14 mouse cellular contexts compared by ENCODE assay signal in the genomic region with DNA sequence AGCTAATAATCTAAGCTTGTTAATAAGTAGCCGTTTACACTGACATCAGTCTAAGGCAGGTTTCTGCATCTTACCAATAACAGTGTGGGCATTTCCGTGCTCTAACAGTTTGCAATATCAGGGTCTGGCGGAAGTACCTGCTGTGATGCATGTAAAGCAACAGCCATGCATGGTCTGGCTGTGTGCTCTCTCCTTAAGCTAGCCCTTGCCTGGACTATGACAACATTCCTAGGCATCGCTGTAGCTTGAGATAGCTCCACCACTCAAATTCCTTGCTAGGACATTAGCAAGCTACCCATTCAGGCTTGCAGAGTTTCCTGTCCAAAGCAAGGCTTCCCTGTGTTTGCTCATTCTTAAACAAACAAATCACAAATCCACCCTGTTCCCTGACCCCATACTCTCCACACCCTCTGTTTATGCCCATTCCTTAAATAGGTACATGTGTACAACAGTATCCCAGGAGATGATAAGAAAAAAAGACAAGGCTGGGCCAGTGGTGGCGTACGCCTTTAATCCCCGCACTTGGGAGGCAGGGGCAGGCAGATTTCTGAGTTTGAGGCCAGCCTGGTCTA.
DNase-seq lines count a peak whose midpoint lies in the region; ATAC-seq and TF ChIP-seq lines count a peak whose summit lies in the region.
"Had no signal": no experiment of that assay in that cellular context is flagged by ENCODE, and none has a peak within 500 bp of the region (broad histone marks: within the 10 kb centered on the region; RNA-seq: fewer than 3 reads in every experiment).

No protein-coding gene starts in this region.

- no peaks in the 10 kb centered on the region for H3K9me3 ChIP-seq in heart, embryonic 12.5 days (replicated peaks)
- no peaks in the 10 kb centered on the region for H3K9me3 ChIP-seq in liver, embryonic 14.5 days (ENCODE audit: control insufficient read depth, low read length)
- H3K9me3 ChIP-seq in neural tube, embryonic 15.5 days (replicated peaks), result no peaks in the 10 kb centered on the region
- H3K9me3 ChIP-seq: embryonic facial prominence, embryonic 10.5 days; G1E; heart, embryonic 13.5 days had no signal

- intact Hi-C loops in heart, postnatal 10 days (cut with DNase I), result loop anchor here (5.0 kb wide), 3 partner anchors 85 to 410 kb away; no protein-coding TSS in a partner anchor
- intact Hi-C loops in left cerebral cortex, adult 2 months (cut with DNase I), result loop anchor here (2.0 to 10.0 kb wide), 5 partner anchors 70 to 410 kb away; a partner anchor contains a TSS

- no peak overlapping the region for H3K4me3 ChIP-seq in heart, embryonic 12.5 days
- H3K4me3 ChIP-seq in left cerebral cortex, adult 2 months, result no peak overlapping the region
- H3K4me3 ChIP-seq in liver, embryonic 14.5 days (ENCODE audit: insufficient read depth in 1 of 2, low read depth in 2 of 2, low read length in 2 of 2), result no peak overlapping the region
- no peak overlapping the region for H3K4me3 ChIP-seq in neural tube, embryonic 15.5 days (replicated peaks)
- H3K4me3 ChIP-seq: embryonic facial prominence, embryonic 10.5 days; heart, embryonic 13.5 days had no signal

- no peak for TF ChIP-seq CTCF in left cerebral cortex, adult 2 months (IDR thresholded peaks at IDR 0.05)
- TF ChIP-seq CTCF in liver, embryonic 14.5 days (IDR thresholded peaks at IDR 0.05; ENCODE audit: low read depth), result no peak

- H3K9ac ChIP-seq in heart, embryonic 12.5 days, result no peak overlapping the region
- H3K9ac ChIP-seq in liver, embryonic 14.5 days (replicated peaks), result no peak overlapping the region
- H3K9ac ChIP-seq in neural tube, embryonic 15.5 days (replicated peaks), result no peak overlapping the region
- H3K9ac ChIP-seq: heart, embryonic 13.5 days had no signal

- no peak for TF ChIP-seq EP300 in liver, embryonic 14.5 days (IDR thresholded peaks at IDR 0.05; ENCODE audit: low read depth)

- H3K4me1 ChIP-seq in heart, embryonic 12.5 days (replicated peaks), result peaks cover 59% of the 10 kb centered on the region
- H3K4me1 ChIP-seq in liver, embryonic 14.5 days (replicated peaks; ENCODE audit: control insufficient read depth in 2 of 2, insufficient read depth in 2 of 2, low read length in 1 of 2), result peaks cover 0 to 13% of the 10 kb centered on the region in 2 experiments; a peak in 2 of 4 replicates
- peaks cover 33% of the 10 kb centered on the region for H3K4me1 ChIP-seq in neural tube, embryonic 15.5 days

- H3K27me3 ChIP-seq in heart, embryonic 12.5 days (replicated peaks), result no peaks in the 10 kb centered on the region
- no peaks in the 10 kb centered on the region for H3K27me3 ChIP-seq in liver, embryonic 14.5 days (ENCODE audit: control insufficient read depth, insufficient read depth, low read length)
- no peaks in the 10 kb centered on the region for H3K27me3 ChIP-seq in neural tube, embryonic 15.5 days (replicated peaks)
- H3K27me3 ChIP-seq: heart, embryonic 13.5 days had no signal

- 66% methylated on average over 7 of the region's 7 CpGs for WGBS in heart, embryonic 12.5 days
- 66% methylated on average over 7 of the region's 7 CpGs for WGBS in liver, embryonic 14.5 days (ENCODE audit: insufficient replicate concordance)
- 77% methylated on average over 7 of the region's 7 CpGs for WGBS in neural tube, embryonic 15.5 days

- 0 out of 2 replicates have a peak overlapping the region, but pooled peaks have one; percentile 19 for H3K27ac ChIP-seq in heart, embryonic 12.5 days (ENCODE audit: poor library complexity, severe bottlenecking)
- peak overlapping the region; percentile 69 for H3K27ac ChIP-seq in left cerebral cortex, adult 2 months
- H3K27ac ChIP-seq in liver, embryonic 14.5 days, result no peak overlapping the region
- 0 out of 2 replicates have a peak overlapping the region, but pooled peaks have one; percentile 28 for H3K27ac ChIP-seq in neural tube, embryonic 15.5 days (replicated peaks)
- H3K27ac ChIP-seq: embryonic facial prominence, embryonic 10.5 days had no signal

- H3K36me3 ChIP-seq in heart, embryonic 12.5 days, result peaks cover 32% of the 10 kb centered on the region
- H3K36me3 ChIP-seq in liver, embryonic 14.5 days (replicated peaks; ENCODE audit: control insufficient read depth, insufficient read depth, low read depth), result no peaks in the 10 kb centered on the region
- H3K36me3 ChIP-seq in neural tube, embryonic 15.5 days, result peaks cover 39% of the 10 kb centered on the region
- H3K36me3 ChIP-seq: G1E had no signal

- DNase-seq in heart, postnatal 10 days, result no peak
- no peak for DNase-seq in left cerebral cortex, adult 2 months (ENCODE audit: extremely low spot score in 1 of 2, low spot score in 2 of 2)
- DNase-seq in left cerebral cortex, adult 8-10 months (ENCODE audit: low spot score in 2 of 2), result no peak
- peak in 1 of 3 experiments; percentile 9 for DNase-seq in liver, embryonic 14.5 days (ENCODE audit: low read depth in 3 of 3, low spot score in 3 of 3)
- no peak for DNase-seq in thymus, postnatal 10 days (ENCODE audit: low spot score in 2 of 2)
- DNase-seq in right cerebral cortex, postnatal 25 days, result no peak
- DNase-seq: B cell, adult 2 months; cerebellum, adult 9-10 months; thymus, postnatal 36 days had no signal

- no peak overlapping the region for H3K4me2 ChIP-seq in heart, embryonic 12.5 days
- H3K4me2 ChIP-seq in liver, embryonic 14.5 days (ENCODE audit: low read depth), result no peak overlapping the region
- no peak overlapping the region for H3K4me2 ChIP-seq in neural tube, embryonic 15.5 days
- H3K4me2 ChIP-seq: heart, embryonic 13.5 days had no signal

- no peak for ATAC-seq in heart, embryonic 12.5 days (ENCODE audit: insufficient number of reproducible peaks, low FRiP score)
- ATAC-seq in liver, embryonic 14.5 days (ENCODE audit: insufficient read depth), result peak; percentile 40; the same call in 1 of the 2 replicates
- no peak for ATAC-seq in neural tube, embryonic 15.5 days (ENCODE audit: low FRiP score)
